Mouse (Mus musculus): ENCODE results near the gene Acot1. TPM values are rescaled to one million over a fixed set of nuclear protein-coding genes. Genes with fewer than 3 reads are reported as not detected.
"Not testable (repeated sequence)": the region's sequence is repeated elsewhere in the genome, so short reads cannot be mapped to it uniquely, and the experiment has no call there.

The Acot1 gene
- polyA plus RNA-seq (2017; shearing (Covaris generic)) = not detected

DNA sequence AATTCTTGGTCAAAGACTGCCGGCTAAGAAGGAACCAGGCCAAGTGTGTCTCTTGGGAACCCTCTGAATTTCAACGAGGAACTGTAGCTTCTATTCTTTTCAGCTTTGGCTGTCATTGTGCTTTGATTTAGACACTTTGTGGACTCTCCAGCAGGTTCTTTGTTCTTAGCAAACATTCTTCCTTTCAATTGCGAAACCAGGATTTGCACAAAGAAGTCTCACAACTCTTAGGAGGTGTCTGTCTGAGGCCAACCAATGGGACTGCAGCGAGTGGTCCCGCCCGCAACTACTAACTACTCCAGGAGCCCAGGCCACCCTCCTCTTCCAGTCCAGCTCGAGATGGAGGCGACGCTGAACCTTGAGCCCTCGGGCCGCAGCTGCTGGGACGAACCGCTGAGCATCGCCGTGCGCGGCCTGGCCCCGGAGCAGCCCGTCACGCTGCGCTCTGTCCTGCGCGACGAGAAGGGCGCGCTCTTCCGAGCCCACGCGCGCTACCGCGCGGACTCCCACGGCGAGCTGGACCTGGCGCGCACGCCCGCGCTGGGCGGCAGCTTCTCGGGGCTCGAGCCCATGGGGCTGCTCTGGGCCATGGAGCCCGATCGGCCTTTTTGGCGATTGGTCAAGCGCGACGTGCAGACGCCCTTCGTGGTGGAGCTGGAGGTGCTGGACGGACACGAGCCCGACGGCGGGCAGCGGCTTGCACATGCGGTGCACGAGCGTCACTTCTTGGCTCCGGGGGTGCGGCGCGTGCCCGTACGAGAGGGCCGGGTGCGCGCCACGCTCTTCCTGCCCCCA, at the start of gene Acot1:
Gene Acot1 (plus strand): TSS at position 320 of the 795 bp plus-strand sequence.
- ATAC-seq = not testable (repeated sequence)

GRCm38 (mm10) chr12:83965235-83965634, 44.1 kb upstream of the Acot1 start:
- no peak for ATAC-seq

DNA sequence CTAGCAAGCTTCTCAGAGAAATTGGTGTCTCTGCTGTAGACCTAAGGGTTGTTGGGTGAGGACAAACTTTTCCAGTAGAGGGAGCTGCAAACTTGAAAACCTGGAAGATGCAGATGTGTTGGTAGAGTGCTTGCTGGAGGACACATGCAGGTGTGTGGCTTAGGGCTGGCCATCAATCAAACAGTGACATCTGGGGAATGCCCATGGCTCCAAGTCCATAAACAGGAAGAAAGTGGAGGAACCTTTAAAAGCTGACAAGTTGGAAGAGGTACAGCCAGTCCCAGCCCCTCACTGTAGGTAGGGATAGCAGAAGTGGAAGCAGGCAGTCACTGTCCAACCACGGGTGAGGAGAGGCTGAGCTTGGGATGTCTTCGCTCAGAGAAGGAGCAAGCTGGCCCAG, 37.2 kb upstream of the Acot1 start:
- ATAC-seq = peak; percentile 57

DNA sequence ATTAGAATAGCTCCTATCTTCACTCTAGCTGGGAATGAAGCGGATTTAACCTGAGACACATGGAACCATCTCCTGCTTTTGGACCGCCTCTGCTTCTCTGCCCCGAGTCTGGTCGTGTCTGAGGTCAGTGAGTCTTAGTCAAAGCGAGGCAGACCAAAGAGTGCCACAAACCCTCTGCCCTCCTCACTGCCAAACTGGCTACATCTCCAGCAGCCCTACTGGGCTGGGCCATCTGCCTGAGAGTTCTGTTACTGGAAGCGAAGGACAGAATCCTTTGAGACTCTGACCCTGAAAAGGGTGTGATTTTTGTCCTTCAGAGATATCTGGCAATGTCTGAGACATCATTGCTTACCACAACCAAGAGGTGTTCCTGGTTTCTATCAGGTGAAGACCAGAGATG, 30.4 kb upstream of the Acot1 start:
- ATAC-seq = no peak

DNA sequence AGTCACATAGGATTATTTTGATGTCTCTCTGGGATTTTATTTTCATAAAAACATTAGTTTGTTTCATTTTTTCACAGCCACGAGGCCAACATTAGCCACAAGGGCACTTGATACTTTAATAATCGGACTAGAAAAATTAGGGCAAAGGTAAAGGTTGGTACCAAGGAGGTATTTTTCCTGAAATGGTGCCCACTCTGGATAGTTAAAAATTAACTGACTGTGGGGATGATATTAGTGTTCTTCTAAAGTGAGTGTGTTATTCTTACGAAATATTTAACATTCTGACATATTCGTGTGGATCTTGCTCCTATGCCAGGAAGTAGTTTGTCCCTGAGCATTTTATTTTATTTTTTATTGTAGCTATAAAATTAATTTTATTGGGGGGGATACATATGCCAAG, 27.7 kb upstream of the Acot1 start:
- no peak for ATAC-seq

DNA sequence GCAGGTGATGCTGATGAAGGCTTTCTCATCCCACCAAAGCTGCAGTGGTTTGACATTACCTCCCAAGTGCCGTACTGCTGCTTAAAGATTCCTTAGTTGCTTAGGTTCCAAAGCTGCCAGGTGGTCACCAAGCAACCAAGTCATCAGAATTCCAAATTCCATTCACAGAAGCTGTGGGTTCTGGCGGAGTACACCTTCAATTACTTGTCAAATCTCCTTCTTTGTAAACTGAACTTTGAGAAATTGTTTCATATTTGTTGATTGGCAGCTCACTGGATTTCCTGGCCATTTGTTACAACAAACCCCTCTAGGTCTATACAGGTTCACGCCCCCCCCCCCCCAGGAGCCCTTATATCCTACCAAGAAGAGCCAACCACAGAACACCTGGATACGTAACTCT, 24.5 kb upstream of the Acot1 start, which contains the start of gene Heatr4:
Gene Heatr4 (minus strand): TSS at position 101 of the 400 bp plus-strand sequence.
- no peak for ATAC-seq

DNA sequence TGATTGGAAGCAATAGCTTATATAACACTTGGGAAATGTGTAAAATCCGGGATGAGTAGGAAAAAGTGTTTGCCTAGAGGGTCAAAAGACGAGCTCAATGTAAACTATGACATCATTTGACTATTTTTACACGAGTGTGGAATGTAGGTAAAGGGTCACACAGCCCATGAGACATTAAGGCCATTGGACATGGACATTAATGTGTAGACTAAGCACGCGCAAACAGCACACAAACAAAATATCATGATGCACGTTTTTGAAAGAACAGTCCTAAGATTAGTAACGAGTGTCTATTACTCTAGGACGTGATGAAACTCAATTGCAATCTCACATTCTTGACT, 22.1 kb upstream of the Acot1 start:
- no peak for ATAC-seq

- ATAC-seq = peak; percentile 98
Observed at GRCm38 (mm10) chr12:83987583-83988441, 21.5 kb upstream of the Acot1 start, which contains the start of gene Acot2. Acot2 (plus strand) TSS chr12:83987861.

DNA sequence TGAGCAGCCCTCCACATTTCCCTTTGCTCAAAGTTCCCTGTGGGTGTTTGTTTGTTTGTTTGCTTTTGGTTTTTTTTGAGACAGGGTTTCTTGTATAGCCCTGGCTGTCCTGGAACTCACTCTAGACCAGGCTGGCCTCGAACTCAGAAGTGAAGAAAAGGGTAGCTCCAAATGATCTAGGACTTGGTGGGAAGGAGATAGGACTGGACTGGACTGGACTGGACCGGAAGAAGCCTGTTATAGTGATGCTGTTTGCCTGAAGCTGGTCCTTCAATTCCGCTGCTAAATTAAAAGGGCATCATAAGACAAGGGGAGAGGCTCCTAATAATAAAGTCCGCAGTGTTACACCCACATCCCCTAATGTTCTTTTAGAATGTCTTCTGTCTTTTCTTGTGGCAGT, 20.8 kb upstream of the Acot1 start:
- no peak for ATAC-seq

DNA sequence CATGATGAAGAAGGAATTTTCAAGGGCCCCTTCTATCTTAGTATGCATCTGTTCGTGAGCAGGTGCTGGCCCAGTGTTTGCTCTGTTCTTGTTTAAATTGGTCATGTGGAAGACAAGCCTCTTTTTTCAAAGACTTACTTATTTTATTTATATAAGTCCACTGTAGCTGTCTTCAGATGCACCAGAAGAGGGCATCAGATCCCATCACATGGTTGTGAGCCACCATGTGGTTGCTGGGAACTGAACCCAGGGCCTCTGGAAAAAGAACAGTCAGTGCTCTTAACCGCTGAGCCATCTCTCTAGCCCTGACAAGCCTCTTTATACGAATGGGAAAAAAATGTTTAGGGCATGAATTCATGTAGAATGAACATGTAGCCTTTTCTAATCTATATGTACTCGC, 19.9 kb upstream of the Acot1 start:
- ATAC-seq = no peak

DNA sequence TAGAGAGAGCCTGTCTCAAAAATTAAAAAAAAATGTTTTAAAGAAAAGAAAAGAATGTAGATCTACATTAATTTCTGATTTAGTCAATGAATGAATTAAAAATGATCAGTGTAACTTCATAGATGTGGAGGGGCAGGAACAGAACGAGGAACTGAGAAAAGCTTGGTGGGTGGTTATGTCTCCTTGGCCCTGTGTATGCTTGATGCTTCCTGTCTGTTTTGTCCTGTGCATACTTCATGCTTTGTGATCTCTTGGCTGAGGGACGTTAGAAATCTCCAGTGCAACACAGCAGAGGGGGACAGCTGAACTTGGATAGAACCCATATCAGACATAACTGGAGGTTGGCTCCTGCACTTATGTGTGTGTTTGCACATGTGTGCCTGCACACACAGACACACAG, 12.1 kb upstream of the Acot1 start:
- no peak for ATAC-seq

DNA sequence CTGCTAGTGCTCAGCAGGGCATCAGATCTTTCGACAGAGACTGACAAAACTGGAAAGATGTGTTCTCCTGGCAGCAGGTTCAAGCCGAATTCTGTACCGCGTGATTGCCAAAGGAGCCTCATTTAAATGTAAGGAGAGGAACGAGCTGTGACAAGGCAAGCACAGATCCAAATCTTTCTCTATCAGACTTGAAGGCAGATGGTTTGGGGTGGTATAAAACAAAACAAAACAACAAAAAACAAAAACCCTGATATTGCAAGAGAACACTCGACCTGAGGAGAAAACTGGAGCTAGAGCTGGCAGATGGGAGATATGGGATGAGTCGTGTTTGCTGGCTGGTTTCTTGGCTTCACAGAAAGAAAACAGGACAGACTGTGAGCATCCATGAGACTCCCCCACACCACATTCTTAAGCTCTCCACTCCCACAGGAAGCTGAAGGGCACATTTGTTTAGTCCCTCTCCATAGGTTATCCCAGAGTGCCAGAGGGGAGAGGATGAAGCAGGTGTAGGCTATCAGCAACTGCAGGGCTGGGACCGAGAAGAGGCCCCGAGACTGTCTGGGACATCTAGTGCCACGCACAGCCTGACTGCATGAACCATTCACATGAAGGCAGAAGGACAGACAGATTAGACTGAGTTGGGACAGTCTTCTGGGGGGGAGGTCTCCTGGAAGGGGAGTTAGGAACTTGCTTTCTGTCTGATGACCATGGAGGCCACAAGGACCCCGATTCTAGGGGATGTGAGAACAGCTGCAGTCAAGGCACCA, 10.8 kb upstream of the Acot1 start:
- no peak for ATAC-seq

DNA sequence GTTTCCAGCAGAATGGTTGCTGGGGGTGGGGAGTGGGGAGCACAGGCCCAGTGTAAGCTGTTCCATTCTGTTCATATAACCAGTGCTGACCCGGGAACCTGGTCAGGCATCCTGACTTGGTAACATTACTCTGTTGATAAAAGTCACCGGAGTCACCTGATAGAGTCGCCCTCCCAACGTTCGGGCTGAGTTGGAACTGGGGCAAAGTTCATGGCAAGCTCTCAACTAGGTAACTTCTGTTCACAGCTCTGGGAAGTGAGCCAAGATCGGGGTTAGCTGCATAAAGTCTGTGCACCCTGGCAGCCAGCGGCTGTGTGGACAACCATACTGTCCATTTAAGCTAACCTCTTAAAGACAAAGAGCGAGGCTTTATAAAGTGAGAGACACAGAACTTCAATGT, 10.1 kb upstream of the Acot1 start:
- not testable (repeated sequence) for ATAC-seq

GRCm38 (mm10) chr12:84000418-84000817, 8.9 kb upstream of the Acot1 start:
- ATAC-seq = no peak

- no peak for ATAC-seq
Observed at GRCm38 (mm10) chr12:84003866-84004265, 5.4 kb upstream of the Acot1 start.

GRCm38 (mm10) chr12:84008251-84008650, 1.0 kb upstream of the Acot1 start:
- ATAC-seq = no peak

DNA sequence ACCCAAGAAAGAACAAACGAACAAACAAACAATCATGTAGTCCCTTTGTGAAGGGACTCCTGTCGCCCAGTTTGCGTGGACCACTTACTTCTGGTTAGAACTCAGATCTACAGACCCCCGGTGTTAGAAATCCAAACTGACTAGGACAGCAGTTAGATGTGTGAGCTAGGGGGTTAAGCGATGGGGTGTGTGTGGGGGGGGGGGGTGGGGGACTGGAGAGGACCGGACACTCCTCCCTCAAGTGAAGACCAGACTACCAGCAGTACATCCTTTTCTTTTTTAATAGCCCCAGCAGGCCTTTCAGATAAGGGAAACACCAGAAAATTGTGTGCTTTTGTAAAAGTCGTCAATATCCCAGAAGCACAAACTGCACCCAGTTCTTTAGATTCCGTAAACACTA, 561 bp upstream of the Acot1 start:
- no peak for ATAC-seq

DNA sequence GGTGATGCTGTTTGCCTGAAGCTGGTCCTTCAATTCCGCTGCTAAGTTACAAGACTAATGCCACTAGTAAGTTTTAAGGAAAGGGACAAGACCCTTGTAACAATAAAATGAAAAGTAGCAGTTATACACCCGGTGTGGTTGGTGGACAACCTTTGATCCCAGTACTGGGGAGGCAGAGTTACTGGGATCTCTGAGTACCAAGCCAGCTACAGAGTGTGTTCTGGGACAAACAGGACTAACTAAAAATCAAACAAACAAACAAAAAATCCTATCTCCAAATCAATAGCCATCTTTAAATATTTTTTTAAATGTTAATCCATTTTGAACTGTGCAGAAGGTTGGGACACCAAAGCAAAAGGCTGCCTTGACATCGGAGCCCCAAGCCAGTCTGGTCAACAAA, 911 bp downstream of the Acot1 start:
- no peak for ATAC-seq

DNA sequence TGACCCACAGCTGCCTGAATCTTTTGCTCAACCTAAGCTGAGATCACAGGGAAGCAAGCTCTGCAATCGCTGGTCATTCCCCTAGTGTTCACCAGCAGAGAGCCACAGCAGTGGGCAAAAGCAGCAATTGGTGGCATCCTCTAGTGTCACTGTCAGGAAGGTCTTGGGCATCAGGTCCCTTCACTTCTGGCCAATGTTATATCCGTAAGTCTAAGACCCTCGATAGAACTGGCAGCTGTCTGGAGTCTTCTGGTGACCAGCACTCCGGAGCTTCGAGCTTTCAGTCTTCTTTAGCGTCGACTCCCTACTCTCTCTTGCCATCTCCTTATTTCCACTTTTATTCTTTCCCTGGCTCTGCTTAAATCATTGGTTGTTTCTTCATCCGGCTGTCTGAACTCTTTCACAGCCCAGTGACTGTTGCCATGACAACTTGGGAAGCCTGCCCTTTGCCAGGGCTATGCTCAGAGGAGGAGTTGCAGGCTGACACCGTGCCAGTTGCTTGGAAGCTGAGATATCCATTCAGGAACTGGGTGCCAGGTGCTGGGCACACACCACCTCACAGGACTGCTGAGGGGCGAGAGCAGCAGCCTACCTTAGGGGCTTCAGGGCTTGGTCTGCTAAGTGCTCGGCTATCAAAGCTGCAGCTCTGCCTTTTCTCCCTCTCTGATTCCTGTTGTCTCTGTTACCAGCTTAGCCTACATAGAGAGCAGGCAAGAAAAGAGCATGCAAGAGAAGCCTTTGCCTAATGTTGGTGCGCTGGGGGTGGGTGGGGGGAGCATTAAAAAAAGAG, 2.2 kb downstream of the Acot1 start:
- ATAC-seq = no peak

DNA sequence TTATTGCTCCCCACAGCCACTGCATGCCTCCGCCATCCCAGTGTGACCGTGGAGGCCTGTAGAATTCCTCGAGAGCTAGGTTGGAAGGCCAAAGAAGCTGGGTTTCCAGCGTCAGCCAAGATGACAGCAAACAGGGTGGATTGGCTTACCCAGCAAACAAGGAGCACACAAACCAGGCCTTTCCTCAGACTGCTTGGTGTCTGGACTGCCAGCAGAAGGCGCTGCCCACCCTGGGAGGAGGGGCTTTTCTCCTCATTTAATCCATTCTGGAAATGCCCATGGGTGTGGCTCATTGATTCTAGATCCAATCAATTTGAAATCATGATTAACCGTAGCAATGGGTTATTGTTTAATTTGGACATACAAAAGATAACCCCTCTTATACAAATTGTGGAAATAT, 3.8 kb downstream of the Acot1 start:
- ATAC-seq = no peak

- ATAC-seq = no peak
Observed at GRCm38 (mm10) chr12:84013701-84014100, 4.4 kb downstream of the Acot1 start.

DNA sequence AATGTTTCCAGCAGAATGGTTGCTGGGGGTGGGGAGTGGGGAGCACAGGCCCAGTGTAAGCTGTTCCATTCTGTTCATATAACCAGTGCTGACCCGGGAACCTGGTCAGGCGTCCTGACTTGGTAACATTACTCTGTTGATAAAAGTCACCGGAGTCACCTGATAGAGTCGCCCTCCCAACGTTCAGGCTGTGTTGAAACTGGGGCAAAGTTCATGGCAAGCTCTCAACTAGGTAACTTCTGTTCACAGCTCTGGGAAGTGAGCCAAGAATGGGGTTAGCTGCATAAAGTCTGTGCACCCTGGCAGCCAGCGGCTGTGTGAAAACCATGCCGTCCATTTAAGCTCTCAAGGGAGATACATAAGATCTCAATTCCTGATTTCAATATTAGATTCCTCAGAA, 11.2 kb downstream of the Acot1 start:
- ATAC-seq = not testable (repeated sequence)
